Mouse (Mus musculus) left cerebral cortex, postnatal 10 days (tissue): Measurements from ENCODE around the gene Tpcn1. TPM values are rescaled to one million over a fixed set of nuclear protein-coding genes. Genes with fewer than 3 reads are reported as not detected.
A peak's percentile ranks its signal among the peaks of the same experiment; 100 is the strongest.
"Not testable (repeated sequence)": the region's sequence is repeated elsewhere in the genome, so short reads cannot be mapped to it uniquely, and the experiment has no call there.

Experiments
- DNase-seq, 2 experiments: peaks; one replicate each; pipeline ENCODE4 v3.0.0; 2021 to 2022; ENCODE audit warnings: low spot score in 2 of 2, mixed read lengths in 1 of 2; ENCODE audit errors: extremely low spot score in 1 of 2
- intact Hi-C: fragments of 180-260 bp; cut with DNase I; formaldehyde crosslinking; loops from one replicate; pipeline ENCODE4 v1.15.1; 2025
- total RNA-seq, 2 experiments: library from RNA; stranded (reverse); gene quantifications; 2 replicates each; pipeline ENCODE4 v1.2.3; 2021

The Tpcn1 gene
- total RNA-seq, 2 experiments from 2014 or later: 39.2 to 45.2 TPM

DNA sequence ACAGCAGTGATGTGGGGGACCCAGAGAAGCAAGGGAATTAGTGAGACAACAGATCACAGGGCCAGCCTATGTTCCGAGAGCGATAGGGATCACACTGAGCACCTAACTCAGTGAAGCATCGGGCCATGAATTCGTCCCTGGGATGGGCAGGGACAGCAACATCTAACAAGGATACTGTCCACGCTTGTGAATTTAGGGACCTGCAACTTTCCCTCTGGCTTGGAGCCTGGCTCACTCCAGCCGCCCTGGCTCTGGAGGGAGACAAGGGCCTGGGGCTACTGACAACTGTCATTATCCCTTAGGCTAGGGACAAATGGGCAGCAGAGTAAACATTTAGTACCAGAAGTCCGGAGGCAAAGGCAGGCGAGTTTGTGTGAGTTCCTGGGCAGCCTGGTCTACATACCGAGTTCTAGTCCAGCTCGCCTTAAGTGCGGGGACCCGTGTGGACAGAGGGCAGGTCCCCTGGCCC is 85.8 kb downstream of the Tpcn1 start:
- no peak for DNase-seq
- intact Hi-C loops: no loop called here

- intact Hi-C loops: no loop called here
- DNase-seq: peak; percentile 49 to 63
These were observed 86.3 kb downstream of the Tpcn1 start for GRCm38 (mm10) chr5:120502147-120502621.

DNA sequence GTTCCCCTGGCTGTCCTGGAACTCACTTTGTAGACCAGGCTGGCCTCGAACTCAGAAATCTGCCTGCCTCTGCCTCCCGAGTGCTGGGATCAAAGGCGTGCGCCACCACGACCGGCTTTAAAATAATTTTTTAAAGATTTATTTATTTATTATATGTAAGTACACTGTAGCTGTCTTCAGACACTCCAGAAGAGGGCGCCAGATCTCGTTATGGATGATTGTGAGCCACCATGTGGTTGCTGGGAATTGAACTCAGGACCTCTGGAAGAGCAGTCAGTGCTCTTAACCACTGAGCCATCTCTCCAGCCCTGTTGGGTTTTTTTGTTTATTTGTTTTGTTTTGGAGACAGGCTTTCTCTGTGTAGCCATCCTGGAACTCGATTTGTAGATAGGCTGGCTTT is 87.9 kb downstream of the Tpcn1 start:
- DNase-seq, intact Hi-C loops: not testable (repeated sequence)

- no peak for DNase-seq
- intact Hi-C loops: no loop called here
These were observed 89.3 kb downstream of the Tpcn1 start for GRCm38 (mm10) chr5:120499202-120499601.

- intact Hi-C loops: no loop called here
- no peak for DNase-seq
These were observed 91.4 kb downstream of the Tpcn1 start for GRCm38 (mm10) chr5:120497071-120497470.

- no peak for DNase-seq
- intact Hi-C loops: no loop called here
These were observed 92.7 kb downstream of the Tpcn1 start for GRCm38 (mm10) chr5:120495703-120496226.

DNA sequence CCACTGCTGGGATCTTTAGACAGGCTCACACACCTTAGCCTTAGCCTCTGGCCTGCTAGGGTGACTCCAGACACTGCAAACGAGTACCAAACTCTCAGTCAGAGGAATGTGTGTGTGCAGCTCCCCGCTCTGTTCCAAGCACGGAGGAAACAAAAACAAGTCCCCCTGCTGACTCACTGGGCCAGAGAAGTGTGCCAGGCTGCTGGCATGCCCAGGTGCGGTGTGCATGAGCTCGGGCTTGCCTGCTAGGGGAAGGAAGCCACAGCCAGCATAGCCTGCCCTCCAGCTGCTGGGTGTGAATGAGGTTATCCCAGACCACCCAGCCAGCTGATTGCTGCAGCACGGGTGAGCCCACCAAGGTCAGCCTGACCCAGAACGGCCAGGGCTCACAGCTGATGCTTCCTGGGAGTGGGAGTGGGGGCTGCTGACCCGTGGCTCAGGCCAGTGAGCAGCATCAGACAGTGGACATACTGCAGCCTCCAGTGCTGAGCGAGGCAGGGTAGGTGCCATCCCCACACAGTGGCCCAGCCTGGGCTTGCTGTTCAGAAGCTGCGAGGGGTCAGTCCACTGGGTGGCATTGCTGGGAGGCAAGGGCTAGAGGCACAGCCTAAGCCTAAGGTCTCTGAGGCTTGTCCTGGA is 93.3 kb downstream of the Tpcn1 start:
- no peak for DNase-seq
- intact Hi-C loops: no loop called here

- no peak for DNase-seq
- intact Hi-C loops: no loop called here
These were observed 94.5 kb downstream of the Tpcn1 start for GRCm38 (mm10) chr5:120493873-120494395.

- intact Hi-C loops: no loop called here
- no peak for DNase-seq
These were observed 95.0 kb downstream of the Tpcn1 start for GRCm38 (mm10) chr5:120493440-120493839.

GRCm38 (mm10) chr5:120492437-120492836 is 96.0 kb downstream of the Tpcn1 start:
- intact Hi-C loops: no loop called here
- peak in 1 of 2 experiments; percentile 62 for DNase-seq

DNA sequence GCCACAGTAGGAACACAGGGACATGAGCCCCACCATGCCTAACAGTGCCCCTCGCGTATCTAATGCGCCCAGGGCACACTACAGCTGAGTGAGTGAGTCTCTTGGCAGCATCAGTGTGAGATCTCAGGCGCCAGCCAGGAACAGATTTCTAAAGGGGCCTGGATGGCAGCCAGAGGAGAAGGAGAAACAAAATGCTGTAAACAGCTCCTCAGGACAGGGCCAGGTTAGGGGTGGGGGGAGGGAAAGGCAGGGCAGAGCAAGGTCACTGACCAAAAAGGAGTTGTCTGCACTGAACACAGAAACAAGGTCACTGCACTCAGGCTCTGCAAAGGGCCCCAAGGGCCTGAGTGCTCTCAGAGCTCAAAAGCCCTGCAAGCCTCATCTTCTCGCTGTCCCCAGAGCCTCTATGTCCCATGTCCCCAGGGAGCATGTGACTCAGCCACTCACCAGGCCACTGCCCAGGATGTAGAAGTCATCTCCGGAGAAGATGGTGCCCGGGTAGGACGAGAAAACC is 97.7 kb downstream of the Tpcn1 start:
- intact Hi-C loops: no loop called here
- DNase-seq: peak; percentile 41 to 57

DNA sequence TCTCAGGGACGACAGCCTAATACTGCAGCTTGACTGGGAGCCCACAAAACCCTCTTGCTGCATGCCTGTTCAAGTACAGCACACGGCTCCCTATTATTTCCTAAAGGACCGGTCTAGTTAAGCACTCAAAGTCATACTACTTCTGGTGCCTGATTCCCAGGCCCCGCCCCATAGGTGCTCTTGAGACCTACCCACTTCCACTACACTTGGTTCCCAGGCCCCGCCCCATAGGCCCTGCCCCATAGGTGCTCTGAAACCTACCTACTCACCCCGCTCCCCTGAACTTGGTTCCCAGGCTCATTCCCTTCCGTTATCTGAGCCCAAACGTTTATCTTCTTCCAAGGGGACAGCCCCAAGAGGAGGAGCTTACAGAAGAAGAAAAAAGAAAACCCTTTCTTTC is 100.6 kb downstream of the Tpcn1 start:
- intact Hi-C loops: no loop called here

More for the DNA sequence above, 100.6 kb downstream of the Tpcn1 start:
- no peak for DNase-seq

Other genes with a start within 250 kb of the Tpcn1 start
- gene Lhx5, start 157.0 kb downstream of the Tpcn1 start, total RNA-seq: under 1 TPM; 0.20 to 0.32 TPM
- gene Sdsl, start 115.9 kb downstream of the Tpcn1 start, total RNA-seq: 1 to 10 TPM; 5.0 to 5.3 TPM
- not detected for gene Sds, start 112.1 kb downstream of the Tpcn1 start, total RNA-seq
- 10 to 100 TPM; 70.6 to 71.5 TPM for gene Plbd2, start 85.0 kb downstream of the Tpcn1 start, total RNA-seq
- gene Slc8b1, start 77.5 kb downstream of the Tpcn1 start, total RNA-seq: 1 to 10 TPM; 3.5 to 4.0 TPM
- under 1 TPM; 0.36 to 0.47 TPM for gene Iqcd, start 343 bp upstream of the Tpcn1 start, total RNA-seq
- gene Rita1, start 23.9 kb upstream of the Tpcn1 start, total RNA-seq: 10 to 100 TPM; 29.5 to 31.2 TPM
- gene Ddx54, start 24.1 kb upstream of the Tpcn1 start, total RNA-seq: 10 to 100 TPM; 47.5 to 48.8 TPM
- 1 to 10 TPM in 1 of 2 experiments, not detected in 1; 1.1 TPM for gene Cfap73, start 45.6 kb upstream of the Tpcn1 start, total RNA-seq
- 100 to 1,000 TPM; 107 to 122 TPM for gene Rasal1, start 60.1 kb upstream of the Tpcn1 start, total RNA-seq
- gene Dtx1, start 123.3 kb upstream of the Tpcn1 start, total RNA-seq: 10 to 100 TPM; 84.4 to 90.4 TPM
- gene Oas2, start 161.2 kb upstream of the Tpcn1 start, total RNA-seq: under 1 TPM in 1 of 2 experiments, not detected in 1; 0.28 TPM
- gene Oas3, start 189.0 kb upstream of the Tpcn1 start, total RNA-seq: under 1 TPM in 1 of 2 experiments, not detected in 1; 0.06 TPM
- gene Oas1e, start 206.9 kb upstream of the Tpcn1 start, total RNA-seq: not detected
- gene Oas1c, start 223.8 kb upstream of the Tpcn1 start, total RNA-seq: 1 to 10 TPM; 1.1 TPM